Mouse (Mus musculus): ENCODE data around the gene Synj2.

DNA sequence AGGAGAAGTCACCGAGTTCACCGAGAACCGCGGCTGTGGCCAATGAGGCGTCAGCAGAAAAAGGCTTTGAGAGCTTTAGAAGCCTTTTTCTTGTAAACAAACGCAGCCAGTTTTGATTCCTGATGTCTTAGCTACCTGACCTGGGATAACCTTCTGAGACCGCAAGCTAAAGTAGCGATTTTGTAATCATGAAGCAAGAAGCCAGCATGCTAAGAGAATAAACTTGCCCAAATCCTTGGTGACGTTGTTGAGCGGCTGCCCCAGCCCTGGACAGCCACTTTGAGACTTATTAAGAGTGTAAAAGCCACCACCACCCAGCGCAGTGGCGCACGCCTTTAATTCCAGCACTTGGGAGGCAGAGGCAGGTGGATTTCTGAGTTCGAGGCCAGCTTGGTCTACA lies 4.8 kb upstream of the Synj2 start:
- no peak for TF ChIP-seq CTCF (IDR thresholded peaks at IDR 0.05; ENCODE audit: extremely low read depth, insufficient read depth, insufficient read length, insufficient replicate concordance)
- no peak for TF ChIP-seq POLR2A (IDR thresholded peaks at IDR 0.05; ENCODE audit: low read depth, low read length)
